Mouse (Mus musculus) liver (tissue): ENCODE measurements around the gene Cacna1a.
A peak's percentile ranks its signal among the peaks of the same experiment; 100 is the strongest.
"Not testable (repeated sequence)": the region's sequence is repeated elsewhere in the genome, so short reads cannot be mapped to it uniquely, and the experiment has no call there.

Experiments used
- DNase-seq: peaks from one replicate; pipeline ENCODE4 v3.0.0-alpha.2; 2020; ENCODE audit warnings: mixed read lengths

Gene Cacna1a

DNA sequence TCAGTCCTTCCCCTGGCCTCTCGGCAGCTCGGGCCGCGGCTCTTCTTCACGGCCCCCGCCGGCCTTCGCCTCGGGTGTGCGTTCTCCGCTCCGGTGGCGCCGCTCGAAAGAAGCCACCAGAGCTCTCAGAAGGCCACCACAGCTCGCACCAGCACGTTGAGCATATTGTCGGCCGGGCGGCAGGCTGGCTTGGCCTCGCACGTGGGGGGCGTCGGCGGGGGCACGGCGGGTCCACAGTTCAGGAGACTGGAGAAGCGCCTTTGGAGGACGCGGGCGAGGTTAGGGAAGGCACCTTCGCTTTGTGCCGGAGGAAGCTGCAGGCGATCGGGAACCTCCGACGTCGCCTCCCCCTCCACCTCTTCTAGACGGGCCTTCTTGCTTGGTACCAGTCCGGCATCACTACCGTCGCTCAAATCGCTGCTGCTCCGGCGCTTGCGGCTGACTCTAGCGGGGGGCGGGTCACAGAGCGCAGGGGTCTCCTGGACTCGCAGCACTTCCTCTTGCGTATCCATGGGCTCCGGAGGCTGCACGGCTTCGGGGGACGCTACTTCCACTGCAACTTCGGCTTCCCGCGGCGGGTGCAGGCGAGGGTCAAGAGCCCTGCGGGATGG, 273.8 kb downstream of the Cacna1a start:
- peak; percentile 57 for DNase-seq

DNA sequence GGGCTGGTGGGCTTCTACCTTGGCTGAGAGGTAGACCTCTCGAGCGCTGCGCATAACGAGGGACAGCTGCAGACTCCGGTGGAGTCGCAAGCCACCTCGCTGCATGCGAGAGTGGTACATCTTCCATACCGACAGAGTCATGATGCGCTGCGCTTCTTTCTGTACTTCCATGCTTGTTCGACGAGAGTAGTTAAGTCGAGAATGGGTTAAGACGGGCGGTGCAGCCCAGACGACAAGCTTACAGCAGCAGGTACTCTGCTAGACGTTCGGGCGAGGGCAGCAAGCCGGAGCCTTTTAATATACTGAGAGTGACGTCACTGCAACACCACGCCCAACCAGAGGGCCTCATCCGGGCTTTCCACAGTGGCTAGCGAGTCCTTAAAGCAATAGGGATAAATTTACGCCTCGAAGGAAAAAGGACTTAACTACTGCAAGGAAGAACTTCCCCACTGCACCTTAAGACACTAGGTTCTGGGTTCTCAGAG, 274.4 kb downstream of the Cacna1a start, which contains the start of gene Ier2:
Gene Ier2 (minus strand): TSS at position 272 of the 485 bp plus-strand sequence.
- DNase-seq, result peak; percentile 94

DNA sequence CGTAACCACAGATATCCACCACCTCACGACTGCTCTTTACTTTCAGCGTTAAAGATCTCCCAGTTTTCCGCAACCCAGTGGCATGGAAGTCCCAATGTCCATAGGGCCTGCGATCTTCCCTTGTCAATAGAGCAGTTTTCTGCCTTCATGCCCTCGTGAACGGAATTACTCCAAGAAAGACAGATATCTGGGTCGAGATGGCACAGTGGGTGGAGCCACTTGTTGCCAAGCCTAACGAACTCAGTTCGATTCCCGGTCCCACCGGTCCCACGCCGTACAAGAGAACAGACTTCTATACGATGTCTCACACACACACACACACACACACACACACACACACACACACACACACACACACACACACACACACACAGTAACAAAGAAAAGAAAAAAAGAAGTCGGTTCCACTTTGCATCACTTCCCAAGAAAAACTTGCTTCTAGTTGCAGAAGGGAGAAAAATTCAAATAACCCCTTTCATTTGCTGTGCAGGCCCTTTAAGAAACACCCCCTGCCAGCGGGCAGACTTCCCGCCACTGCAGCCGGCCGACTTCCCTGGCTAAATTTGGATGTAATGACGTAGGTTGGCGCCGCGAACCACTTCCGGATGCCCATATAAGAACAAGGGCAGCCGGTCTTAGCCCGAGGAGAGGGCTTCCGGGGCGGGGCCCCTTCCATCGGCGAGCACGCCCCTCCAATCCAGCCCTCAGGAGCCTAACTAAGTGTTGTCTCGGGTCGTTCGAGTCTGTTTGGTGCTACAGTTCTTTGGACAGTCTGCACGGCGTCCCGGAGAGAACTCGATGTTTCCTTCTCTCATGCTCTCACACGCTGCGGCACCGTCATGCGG, 275.5 kb downstream of the Cacna1a start:
- DNase-seq, result peak; percentile 96

DNA sequence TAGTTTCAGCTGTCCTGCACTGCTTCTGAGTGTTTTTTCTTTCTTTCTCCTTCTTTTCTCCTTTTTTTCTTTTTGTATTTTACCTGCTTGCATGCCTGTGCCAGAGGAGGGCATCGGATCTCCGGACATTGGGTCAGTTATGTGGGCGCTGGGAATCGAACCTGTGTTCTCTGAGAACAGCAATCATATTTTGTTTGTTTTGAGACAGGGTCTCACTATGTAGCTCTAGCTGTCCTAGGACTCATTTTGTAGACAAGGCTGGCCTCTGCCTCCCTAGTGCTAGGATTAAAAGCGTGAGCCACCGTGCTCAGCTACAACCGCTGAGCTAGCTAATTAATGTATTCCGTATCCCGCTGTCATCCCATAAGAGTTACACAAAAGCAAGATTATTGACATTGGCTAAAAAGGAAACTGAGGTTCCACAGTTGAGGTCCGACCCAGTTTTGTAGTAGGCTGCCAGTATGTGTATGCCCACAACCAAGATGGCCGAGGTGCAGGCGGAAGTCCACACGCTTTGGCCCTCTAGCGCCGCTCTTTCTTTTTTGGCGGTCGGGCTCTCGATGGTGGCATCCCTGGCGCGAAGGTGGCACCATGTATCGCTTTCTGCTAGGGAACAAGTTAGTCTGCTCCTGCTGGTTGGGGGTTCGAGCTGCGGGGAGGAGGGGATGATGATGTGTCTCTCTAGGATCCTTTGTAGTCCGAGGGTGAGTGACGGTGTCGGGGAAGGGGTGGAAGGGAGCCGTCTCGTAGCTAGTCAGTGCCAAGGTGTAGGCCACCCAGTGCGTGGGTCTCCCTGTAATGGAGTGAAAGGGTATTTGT, 276.5 kb downstream of the Cacna1a start:
- DNase-seq, result peak; percentile 87

DNA sequence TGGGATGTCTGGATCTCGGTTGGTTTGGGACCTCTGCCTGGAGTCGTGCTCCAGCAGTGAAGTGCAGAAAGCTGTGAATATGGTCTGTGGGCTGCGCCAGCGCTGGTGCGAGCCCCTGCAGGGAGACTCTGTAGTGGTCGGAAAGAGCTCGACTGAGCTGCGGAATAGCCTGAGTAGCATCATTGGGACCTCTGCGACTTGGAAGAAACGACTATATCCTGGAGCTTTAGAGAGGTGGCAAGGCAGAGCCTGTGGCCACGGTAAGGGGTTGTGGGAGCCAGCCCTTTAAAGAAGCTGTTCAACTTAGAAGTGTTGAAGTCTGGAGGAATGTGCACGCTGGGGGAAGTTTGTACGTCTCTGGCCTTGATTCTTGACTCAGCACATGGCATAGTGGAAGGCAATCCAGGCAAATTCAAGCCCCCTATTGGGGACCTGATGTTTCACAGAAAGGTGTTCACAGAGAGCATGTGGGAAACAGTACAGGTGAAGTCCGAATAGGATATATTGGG, 277.2 kb downstream of the Cacna1a start:
- peak; percentile 43 for DNase-seq

DNA sequence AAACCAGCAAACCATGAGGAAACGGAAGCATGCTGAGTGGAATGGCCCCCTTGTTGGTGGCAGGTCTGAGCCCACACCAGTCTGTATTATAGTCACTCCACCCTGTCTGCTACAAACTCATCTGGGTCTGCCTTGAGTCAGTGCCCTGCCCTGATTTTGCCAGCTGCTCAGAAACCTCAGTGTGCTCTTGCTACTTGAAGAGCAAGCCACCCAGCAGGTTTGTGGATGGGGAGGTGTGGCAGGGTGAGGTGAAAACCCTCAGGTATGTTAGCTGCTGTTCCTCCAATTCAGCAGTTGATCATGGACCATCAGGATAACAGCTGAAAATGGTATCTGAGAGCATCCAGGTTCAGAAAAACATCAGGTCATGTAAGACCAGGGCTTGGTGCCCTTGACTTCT, 279.8 kb downstream of the Cacna1a start:
- no peak for DNase-seq

DNA sequence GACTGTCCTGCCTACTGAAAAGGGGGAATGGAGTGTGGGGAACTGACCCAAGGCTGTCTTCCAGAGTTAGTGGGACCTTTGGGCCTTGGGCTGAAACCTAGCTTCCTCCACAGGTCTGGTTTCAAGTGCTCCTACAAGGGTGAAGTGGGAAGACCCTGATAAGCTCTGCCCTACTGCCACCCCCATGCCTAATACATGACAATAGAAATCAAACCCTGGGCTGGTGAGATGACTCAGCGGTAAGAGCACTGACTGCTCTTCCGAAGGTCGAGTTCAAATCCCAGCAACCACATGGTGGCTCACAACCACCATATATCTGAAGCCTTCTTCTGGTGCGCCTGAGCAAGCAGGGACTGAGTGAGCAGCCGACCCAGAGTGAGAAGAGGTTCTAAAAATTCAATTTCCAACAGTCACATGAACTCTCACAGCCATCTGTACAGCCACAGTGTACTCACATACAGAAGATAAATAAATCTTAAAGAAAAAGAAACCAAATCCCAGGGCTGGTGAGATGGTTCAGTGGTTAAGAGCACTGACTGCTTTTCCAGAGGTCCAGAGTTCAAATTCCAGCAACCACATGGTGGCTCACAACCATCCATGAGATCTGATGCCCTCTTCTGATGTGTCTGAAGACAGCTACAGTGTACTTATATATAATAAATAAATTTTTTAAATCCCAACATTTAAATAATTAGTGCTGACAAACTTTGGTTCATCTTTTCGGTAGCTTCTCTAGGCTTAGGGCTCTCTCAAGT, 280.7 kb downstream of the Cacna1a start:
- DNase-seq, result no peak

DNA sequence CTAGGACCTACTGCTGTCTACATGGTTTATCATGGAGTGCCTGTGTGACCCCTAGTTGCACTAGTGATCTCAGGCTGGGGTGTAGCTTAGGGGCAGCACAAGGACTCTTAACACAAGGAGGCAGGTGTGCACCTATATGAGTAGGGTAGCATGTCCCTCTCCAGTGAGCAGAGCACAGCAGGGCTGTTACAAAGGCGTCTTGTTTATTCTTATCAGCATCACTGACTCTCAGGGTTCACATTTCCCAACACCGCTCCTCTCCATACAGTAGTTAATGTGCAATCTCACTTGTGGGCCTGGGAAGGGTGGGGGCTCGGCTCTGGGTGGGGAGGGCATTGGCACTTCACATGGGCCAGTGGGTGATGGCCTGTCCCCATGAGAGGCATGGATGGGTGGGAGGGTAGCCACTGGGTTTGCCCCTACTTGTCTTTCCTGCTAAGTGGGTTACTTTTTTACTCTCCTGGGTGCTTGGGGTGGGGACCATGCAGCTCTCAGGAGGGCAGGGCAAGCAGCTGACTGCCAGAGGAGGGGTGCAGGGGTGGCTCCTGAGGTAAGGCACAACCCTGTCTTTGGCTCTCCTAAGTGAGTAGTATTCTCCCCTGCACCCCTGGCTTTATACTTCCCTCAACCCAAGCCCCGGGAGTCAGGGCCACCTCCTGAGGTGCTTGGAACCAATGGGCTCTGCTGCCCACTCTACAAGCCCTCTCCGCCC, 282.2 kb downstream of the Cacna1a start:
- not testable (repeated sequence) for DNase-seq

DNA sequence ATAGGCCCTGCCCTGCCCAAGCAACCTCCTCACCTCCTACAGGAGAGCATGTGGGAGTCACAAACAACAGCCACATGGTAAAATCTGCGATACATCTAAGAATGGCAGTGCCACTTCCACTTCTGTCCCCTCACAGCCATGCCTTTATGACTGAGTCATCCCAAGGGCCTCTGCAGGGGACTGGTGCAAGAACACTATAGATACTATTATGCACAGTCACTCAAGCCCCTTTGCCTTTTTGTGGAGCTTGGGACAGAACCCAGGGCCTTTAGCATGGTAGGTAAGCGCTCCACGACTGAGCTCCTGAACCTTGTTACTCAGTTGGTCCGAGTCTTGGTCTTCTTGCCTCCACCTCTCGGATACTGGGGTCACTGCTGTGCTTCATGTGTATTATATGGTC, 289.1 kb downstream of the Cacna1a start:
- no peak for DNase-seq

DNA sequence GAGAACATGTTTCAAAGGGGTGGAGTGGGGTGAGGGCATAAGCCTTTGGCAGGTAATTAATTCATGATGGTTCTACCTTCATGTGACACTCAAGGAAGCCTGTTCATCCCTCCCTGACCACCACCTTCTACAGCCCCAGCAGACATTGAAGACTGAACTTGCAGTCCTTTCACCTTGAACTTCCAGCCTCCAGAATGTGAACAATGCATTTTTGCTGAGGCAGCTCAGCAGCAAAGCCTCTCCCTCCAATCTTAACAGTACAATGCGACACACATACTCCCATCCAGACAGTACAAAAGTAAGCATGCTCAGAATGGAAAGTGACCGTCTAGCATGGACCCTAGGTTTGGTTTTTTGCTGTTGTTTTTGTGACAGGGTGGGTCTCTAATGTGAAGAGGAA, 293.2 kb downstream of the Cacna1a start:
- no peak for DNase-seq

DNA sequence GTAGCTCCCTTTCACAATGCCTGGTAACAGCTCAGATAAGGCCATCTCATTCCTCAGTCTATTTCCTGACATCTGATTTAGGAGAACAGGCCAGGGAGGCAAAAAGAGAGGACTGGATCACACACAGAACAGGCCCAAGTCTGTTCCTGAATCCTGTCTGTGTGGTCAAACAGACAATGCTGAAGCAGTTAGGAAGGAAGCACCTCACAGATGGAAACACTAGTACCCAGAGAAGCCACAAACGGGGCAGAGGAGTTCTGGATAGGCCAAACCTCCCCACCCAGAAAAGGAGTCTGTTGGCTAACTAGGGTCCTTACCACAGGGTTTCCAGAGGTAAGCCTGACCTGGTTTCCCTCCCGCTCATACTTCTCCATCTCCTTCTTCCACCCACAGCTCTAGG, 294.0 kb downstream of the Cacna1a start:
- DNase-seq, result no peak

DNA sequence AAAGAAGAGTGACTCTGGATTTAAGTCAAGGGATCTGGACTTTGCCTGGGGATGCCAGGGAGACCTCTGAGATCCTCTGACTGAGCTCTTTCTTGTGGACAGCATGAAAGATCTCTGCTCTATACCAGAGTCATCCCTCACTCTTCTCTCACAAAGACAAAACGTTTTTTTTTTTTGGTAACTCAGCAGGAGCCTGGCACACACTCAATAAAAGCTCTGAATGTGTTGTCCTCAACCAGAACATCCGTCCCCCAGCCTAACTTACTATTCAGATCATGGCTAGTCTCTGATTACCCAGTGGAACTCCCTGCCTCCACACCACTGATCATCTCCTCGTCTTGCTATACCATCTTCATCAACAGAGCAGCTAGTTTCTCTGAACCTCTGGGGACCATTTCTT, 296.3 kb downstream of the Cacna1a start:
- DNase-seq, result no peak

DNA sequence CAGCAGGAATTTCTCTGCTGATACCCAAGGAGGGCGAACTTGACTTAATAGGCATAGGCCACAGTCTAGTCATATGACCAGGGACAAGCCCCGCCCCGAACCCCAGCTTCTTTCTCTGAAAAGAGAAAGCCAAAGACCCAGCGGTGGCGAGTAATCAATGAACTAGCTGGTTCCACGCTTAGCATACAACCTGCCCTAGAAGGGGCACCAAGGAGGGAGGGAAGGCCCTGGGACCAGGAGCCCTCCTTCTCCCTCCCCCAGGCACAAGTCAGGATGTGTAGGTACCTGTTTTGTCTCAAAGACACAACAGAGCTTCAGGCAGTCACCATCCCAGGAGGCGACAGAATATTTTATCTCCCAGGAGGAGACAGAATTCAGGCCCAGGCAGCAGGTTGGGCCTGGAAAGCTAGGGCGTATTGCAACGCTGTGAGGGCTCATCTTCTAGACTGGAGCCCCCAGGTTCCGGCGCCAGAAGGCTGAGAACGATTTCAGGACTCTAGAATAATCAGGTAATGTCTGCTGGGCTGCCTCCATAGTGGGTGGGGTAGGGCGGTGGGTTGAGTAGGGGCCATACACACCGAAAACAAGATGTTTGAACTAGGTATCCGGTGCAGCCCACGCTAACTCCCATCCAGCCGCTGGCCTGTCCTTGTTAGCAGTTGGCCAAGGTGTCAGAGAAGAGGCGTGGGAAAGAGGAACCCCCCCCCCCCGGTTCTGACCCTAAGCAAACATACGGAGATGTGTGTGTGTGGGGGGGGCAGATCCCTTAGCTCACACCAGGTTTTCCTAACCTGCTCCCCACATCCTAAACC, 298.2 kb downstream of the Cacna1a start, which contains the start of gene Trmt1:
Gene Trmt1 (plus strand): TSS at position 117 of the 812 bp plus-strand sequence.
- DNase-seq, result peak; percentile 71

DNA sequence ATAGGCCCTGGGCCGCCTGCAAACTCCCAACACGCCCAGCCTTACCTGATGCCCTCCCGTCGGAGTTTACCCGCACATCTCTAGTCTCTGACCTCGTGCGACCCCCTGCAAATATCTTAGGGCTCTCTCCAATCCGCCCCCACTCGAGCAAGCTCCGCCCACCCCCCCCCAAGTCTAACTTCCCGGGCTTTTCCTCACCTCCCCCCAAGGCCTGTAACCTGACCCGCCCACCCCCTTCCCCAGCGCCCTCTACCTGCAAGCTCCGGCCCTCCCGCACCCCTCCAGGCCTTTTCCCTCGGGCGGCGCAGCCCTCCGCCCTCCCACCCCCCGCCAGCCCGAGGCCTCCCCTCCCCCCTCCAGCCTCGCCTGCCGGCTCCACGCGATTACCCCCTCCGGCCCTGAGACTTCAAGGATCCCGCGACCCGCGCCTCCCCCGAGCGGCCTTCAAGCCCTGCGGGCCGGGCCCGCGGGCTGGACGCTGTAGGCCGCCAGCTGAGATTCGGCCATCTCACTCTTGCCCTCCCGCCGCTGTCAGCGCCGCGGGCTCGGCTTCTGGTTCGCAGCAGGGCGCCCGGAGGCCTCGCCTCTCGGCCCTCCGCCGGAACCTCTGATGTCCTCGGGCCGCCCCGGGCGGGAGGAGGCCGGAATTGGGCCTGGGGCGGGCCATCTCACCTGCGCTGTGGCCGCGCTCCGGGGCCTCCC, 298.9 kb downstream of the Cacna1a start:
- peak; percentile 78 for DNase-seq

DNA sequence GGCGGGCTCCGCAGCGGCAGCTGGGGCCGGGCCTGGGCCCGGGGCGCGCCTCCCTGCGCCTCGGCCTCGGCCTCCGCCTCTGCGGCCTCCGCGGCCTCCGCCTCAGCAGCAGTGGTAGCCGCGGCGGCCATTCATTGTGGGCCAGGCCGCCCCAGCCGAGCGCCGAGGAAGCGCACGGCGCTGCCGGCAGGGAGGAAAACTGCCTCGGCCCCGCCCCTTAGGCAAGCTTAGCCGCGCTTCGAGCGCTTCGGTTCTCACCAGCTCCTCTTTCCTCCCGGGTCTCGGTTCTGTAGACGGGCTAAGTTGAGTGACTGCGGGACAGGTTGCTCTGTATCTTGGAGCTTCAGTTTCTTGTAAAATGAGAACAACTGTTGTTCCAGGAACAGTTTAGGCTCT, 299.5 kb downstream of the Cacna1a start, which contains the start of gene Nacc1:
Gene Nacc1 (minus strand): TSS at position 158 of the 396 bp plus-strand sequence.
- DNase-seq, result peak; percentile 93

DNA sequence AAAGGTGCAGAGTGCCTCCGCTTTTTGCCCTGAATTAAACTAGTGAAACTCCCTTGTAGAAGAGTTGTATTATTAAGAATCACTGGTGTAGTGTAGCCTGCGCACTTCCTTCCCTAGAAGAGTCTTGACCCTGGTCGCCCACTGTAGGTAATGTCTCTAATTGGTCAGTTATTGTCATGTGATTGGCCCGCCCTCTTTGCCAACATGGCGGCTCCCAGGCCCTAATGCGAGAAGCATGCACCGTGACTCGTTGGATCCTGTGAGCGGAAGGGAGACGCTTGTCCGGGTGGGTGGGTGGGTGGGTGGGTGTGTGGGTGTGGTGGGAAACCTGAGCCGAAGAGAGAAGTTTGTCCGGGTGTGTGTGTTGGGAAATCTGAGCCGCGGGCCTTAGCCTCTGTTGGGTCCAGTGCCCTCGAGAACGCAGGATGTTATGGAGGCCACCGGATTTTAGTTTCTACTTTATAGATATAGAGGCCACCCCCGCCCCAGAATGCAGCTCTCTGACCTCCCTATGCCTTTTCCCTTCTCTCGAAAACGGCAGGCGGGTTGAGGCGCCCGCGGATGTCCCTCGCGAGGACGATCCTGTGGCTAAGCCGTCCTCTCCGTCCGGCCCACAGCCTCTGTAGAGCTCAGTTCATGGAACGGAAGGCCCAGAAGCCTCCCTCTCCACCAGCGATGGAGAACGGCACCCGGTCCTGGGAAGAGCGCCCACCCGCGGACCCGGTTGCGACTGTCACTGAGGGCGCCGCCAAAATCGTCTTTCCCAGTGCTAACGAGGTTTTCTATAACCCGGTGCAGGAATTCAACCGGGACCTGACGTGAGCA, 301.1 kb downstream of the Cacna1a start:
- peak; percentile 86 for DNase-seq
